Mouse (Mus musculus): ENCODE data around the gene Kank4.

DNA sequence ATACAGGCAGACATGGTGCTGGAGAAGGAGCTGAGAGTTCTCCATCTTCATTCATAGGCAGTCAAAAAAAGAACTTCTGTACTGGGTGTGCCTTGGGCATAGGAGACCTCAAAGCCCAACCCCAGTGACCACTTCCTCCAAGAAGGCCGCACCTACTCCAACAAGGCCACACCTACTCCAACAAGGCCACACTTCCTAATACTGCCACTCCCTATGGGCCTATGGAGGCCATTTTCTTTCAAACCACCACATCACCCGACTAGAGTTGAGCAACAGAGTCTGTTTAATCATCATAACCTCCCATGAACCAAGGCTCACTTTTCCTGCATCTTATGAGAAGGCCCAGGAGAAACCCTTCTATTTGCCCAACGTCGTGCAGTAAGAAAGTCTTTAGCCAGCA, 27.9 kb upstream of the Kank4 start:
- TF ChIP-seq CTCF (IDR thresholded peaks at IDR 0.05; ENCODE audit: borderline replicate concordance, insufficient read depth, low read length) (no peak), POLR2A (IDR thresholded peaks at IDR 0.05; ENCODE audit: low read depth, low read length) (no peak)
